Mouse (Mus musculus): ENCODE measurements at regions not wholly inside any gene's neighbourhood (a gene's known extent, or its start where the extent isn't known, plus 50 kb on each side); places are given as distances from the start of the nearest gene placed in this dataset.

- in situ Hi-C loops (cut with MboI, MseI): loop anchor here in 1 of 2 experiments (25.0 kb wide), 1 partner anchor 1237 kb away; no protein-coding TSS in a partner anchor
These were observed 149.1 kb upstream of the Rtl1 start for GRCm38 (mm10) chr12:109749256-109749655.

GRCm38 (mm10) chr12:109749711-109750243 lies 149.6 kb upstream of the Rtl1 start:
- in situ Hi-C loops (cut with MboI, MseI): loop anchor here (25.0 kb wide), 2 partner anchors 1063 to 1237 kb away; no protein-coding TSS in a partner anchor

- in situ Hi-C loops (cut with MboI, MseI): loop anchor here in 1 of 2 experiments (25.0 kb wide), 1 partner anchor 1057 kb away; no protein-coding TSS in a partner anchor
These were observed 154.9 kb upstream of the Rtl1 start for GRCm38 (mm10) chr12:109754986-109755385.

- in situ Hi-C loops (cut with MboI, MseI): loop anchor here in 1 of 2 experiments (5.0 to 25.0 kb wide), 2 partner anchors 412 to 1048 kb away; no protein-coding TSS in a partner anchor
These were observed 164.2 kb upstream of the Rtl1 start for GRCm38 (mm10) chr12:109764293-109764692.

GRCm38 (mm10) chr12:109766602-109767001 lies 166.5 kb upstream of the Rtl1 start:
- in situ Hi-C loops (cut with MboI, MseI): loop anchor here in 1 of 2 experiments (25.0 kb wide), 1 partner anchor 1046 kb away; no protein-coding TSS in a partner anchor

- in situ Hi-C loops (cut with MboI, MseI): loop anchor here in 1 of 2 experiments (25.0 kb wide), 1 partner anchor 1040 kb away; no protein-coding TSS in a partner anchor
These were observed 172.4 kb upstream of the Rtl1 start for GRCm38 (mm10) chr12:109772543-109772942.

GRCm38 (mm10) chr12:109773909-109774313 lies 173.8 kb upstream of the Rtl1 start:
- in situ Hi-C loops (cut with MboI, MseI): loop anchor here in 1 of 2 experiments (25.0 kb wide), 1 partner anchor 1038 kb away; no protein-coding TSS in a partner anchor

- in situ Hi-C loops (cut with MboI, MseI): loop anchor here in 1 of 2 experiments (10.0 kb wide), 1 partner anchor 564 kb away; no protein-coding TSS in a partner anchor
These were observed 198.7 kb upstream of the Rtl1 start for GRCm38 (mm10) chr12:109798846-109799245.

- in situ Hi-C loops (cut with MboI, MseI): loop anchor here in 1 of 2 experiments (10.0 kb wide), 1 partner anchor 565 kb away; no protein-coding TSS in a partner anchor
These were observed 199.3 kb upstream of the Rtl1 start for GRCm38 (mm10) chr12:109799395-109799794.

- in situ Hi-C loops (cut with MboI, MseI): no loop called here
These were observed 227.2 kb upstream of the Rtl1 start for GRCm38 (mm10) chr12:109827241-109827915.

GRCm38 (mm10) chr12:109830303-109831020 lies 230.3 kb upstream of the Rtl1 start:
- in situ Hi-C loops (cut with MboI, MseI): no loop called here

GRCm38 (mm10) chr12:109832964-109833363 lies 232.8 kb upstream of the Rtl1 start:
- in situ Hi-C loops (cut with MboI, MseI): no loop called here

GRCm38 (mm10) chr12:109836521-109836920 lies 236.4 kb upstream of the Rtl1 start:
- in situ Hi-C loops (cut with MboI, MseI): no loop called here

- in situ Hi-C loops (cut with MboI, MseI): no loop called here
These were observed 239.0 kb upstream of the Rtl1 start for GRCm38 (mm10) chr12:109839126-109839587.

GRCm38 (mm10) chr12:109839946-109840524 lies 239.9 kb upstream of the Rtl1 start:
- in situ Hi-C loops (cut with MboI, MseI): no loop called here

GRCm38 (mm10) chr12:109844723-109845601 lies 244.8 kb upstream of the Rtl1 start:
- in situ Hi-C loops (cut with MboI, MseI): no loop called here

GRCm38 (mm10) chr12:109845602-109845906 lies 245.4 kb upstream of the Rtl1 start:
- in situ Hi-C loops (cut with MboI, MseI): no loop called here

GRCm38 (mm10) chr12:109856336-109856735 lies 256.2 kb upstream of the Rtl1 start:
- in situ Hi-C loops (cut with MboI, MseI): no loop called here

GRCm38 (mm10) chr12:109857705-109858104 lies 257.6 kb upstream of the Rtl1 start:
- in situ Hi-C loops (cut with MboI, MseI): no loop called here

- in situ Hi-C loops (cut with MboI, MseI): no loop called here
These were observed 264.7 kb upstream of the Rtl1 start for GRCm38 (mm10) chr12:109864826-109865225.

Data from T-helper 17 cell (primary cell).